Mouse (Mus musculus) naive thymus-derived CD4-positive, alpha-beta T cell, adult 2 months (primary cell): ENCODE data around the gene Kcnh6.

Experiments
- DNase-seq: peaks from one replicate; pipeline ENCODE4 v3.0.0-alpha.2; 2011; ENCODE audit warnings: low read depth

The Kcnh6 gene

DNA sequence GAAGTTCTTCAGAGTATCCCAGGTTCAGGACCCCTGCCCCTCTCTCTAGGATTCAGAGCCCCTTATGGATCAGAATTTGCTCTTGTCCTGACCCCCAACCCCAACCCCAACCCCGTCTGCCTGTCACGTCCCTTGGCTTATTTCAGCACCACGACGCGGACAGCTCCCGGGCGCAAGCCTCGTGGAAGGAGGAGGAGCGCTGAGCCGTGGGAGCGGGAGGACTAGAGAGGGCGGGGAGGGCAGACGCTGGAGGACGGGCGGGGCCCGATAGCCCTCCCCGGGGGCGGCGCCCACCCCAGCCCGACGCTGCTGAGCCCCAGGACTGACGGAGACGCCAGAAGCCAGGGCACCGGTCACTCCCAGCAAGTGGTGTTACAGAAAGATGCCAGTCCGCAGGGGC, at the start of gene Kcnh6:
TSS of gene Kcnh6 (plus strand) at position 304 of the 400 bp plus-strand sequence.
- peak; percentile 74 for DNase-seq

DNA sequence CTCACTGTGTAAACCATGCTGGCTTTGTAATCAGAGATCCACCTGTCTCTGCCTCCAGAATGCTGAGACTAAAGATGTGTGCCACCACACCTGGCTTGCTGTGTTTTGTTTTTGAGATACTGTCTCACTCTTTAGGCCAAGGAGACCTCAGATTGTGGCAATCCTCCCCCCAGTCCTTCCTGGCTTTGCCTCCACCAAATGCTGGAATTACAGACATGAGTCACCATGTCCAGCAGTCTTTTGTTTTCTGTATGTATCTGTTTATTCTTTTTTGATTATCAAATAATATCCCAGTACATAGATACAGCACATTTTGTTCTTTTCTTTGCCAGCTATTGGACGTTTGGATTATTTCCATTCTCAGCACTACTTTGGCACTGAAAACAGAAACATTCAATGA, 49.4 kb upstream of the Kcnh6 start:
- DNase-seq, result no peak

DNA sequence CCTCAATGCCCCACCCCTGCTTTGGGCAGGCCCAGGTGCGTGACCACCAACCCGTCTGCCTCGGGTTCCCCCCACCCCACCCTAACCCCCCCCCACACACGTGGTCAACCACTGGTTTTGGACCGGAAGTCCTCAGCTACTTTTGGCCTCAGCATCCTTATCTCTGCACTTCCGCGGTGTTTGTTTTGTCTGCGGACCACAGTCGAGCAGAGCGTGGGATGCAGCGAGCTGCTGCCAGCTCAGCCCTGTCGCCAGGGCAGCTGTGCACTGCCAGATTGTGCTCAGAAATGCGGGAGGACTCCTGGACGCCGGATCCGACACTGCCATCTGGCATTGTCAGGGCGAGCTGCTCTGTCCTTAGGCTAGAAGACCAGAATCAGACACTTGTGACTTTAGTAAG, 48.6 kb upstream of the Kcnh6 start:
- no peak for DNase-seq

DNA sequence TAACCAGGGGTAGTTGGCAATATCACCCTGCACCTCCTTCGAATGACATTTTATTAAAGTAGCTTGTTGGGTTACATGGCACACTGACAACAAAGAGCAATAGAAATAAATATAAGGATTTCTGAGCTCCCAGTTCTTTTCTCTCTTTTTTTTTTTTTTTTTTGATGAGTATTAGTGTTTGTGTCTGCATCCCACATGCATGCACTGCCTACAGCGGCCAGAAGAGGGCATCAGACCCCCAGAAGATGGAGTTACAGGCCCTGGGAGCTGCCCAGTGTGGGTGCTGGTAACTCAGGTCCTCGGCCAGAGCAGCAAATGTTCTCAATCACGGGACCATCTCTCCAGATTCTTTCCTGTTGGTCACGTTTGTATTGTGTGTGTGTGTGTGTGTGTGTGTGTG, 43.2 kb upstream of the Kcnh6 start:
- no peak for DNase-seq

DNA sequence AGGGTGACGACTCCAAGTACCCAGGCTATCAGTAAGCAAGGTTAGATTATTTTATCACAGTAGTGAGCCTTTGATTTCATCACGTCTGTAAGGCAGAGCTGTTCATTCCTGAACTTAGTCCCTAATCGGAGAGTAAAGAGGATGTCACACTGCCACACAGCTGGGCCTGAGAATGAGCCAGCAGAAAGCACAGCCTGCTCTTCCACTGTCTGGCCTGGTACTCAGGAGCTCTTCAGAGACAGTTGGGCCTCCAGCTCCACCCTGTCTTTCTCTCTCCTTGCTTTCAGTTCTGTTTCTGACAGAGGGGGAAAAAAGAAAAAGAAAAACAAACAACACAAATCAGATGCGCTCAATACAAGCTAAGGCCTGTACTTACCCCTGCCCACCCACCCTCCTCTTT, 41.6 kb upstream of the Kcnh6 start:
- DNase-seq, result no peak

DNA sequence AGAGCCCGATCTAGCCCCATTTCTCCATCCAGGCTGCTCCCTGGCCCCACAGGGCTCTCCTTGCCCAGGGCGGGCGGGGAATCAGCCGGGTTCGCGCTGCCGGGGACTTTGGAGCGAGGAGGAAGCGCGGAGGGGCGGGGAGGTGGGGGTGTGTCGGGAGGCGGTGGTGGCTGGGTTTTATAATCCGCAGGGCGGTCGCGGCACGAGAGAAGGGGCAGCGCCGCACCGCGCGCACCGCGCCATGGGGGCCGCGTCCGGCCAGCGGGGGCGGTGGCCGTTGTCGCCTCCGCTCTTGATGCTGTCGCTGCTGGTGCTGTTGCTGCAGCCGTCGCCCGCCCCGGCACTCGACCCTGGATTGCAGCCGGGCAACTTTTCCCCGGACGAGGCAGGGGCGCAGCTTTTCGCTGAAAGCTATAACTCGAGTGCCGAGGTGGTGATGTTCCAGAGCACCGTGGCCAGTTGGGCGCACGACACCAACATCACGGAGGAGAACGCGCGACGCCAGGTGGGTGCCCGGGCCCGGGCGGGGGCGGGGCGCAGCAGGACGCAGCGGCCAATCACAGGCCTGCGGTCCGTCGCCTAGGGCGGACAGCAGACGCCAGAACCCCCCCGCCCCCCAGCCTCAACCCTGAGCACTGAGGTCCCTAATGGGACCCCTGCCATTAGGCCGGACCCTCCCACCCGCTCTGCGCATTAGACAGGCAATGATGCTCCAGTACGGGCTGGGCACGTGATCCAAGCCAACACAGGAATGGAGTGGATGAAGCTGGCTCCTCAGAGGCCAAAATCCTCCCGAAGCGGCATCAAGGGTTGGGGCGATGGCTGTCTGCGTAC, 40.0 kb upstream of the Kcnh6 start, which contains the start of gene Ace:
TSS of gene Ace (plus strand) at position 205 of the 834 bp plus-strand sequence.
- no peak for DNase-seq

DNA sequence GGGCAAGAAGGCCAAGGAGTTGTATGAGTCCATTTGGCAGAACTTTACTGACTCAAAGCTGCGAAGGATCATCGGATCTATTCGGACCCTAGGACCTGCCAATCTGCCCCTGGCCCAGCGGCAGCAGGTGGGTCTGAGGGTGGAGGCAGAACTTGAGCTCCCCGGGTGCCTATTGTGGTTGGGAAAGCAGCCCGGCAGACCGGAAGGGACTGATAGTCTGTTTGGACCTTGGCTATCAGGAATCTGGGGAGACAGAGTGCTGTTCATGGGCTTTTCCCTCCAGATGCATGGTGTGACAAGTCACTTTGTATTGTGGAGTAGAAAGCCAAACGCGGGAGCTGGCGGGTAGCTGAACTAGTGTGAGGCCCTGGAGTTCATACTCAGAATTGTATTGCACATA, 39.0 kb upstream of the Kcnh6 start:
- DNase-seq, result no peak

DNA sequence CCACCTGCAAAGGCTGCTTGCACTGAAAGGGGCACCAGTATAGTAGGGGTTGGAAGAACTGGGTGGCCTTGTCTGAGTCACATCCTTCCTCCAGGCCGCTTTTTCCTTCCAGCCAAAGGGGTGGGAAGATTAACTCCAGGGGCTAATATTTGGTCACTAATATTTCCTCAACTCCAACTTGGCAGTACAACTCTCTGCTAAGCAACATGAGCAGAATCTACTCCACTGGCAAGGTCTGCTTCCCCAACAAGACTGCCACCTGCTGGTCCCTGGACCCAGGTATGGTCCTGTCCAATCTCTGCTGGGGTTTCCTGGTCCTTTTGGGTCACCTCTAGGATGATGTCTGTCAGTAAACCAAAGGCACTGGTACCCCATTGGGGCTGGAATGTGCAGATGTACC, 38.4 kb upstream of the Kcnh6 start:
- peak; percentile 40 for DNase-seq

DNA sequence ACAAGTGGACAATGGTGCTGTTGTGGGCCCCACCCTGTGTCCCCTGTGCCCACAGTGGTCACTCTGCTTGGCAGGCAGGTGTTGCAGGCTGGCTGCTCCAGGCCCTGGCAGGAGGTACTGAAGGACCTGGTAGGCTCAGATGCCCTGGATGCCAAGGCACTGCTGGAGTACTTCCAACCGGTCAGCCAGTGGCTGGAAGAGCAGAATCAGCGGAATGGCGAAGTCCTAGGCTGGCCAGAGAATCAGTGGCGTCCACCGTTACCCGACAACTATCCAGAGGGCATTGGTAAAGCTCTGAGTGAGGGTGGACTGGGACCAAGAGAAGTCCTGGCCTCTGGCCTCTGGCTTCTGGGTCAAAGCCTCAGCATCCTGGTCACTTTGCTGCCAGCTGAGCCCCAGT, 33.3 kb upstream of the Kcnh6 start:
- no peak for DNase-seq

DNA sequence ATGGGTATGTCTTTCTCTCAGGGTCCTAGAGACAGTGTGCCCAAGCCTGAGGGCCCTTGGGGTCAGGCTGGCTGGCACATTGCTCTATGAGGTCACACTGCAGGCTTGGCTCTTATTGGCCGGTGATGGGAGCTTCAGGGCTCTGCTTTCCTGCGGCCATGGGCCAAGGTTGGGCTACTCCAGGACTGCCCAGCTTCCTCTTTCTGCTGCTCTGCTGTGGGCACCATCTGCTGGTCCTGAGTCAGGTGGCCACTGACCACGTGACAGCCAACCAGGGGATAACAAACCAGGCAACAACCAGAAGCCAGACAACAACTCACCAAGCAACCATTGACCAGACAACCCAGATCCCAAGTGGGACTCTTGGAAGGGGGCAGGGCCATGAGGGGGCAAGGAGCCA, 32.9 kb upstream of the Kcnh6 start:
- DNase-seq, result no peak

DNA sequence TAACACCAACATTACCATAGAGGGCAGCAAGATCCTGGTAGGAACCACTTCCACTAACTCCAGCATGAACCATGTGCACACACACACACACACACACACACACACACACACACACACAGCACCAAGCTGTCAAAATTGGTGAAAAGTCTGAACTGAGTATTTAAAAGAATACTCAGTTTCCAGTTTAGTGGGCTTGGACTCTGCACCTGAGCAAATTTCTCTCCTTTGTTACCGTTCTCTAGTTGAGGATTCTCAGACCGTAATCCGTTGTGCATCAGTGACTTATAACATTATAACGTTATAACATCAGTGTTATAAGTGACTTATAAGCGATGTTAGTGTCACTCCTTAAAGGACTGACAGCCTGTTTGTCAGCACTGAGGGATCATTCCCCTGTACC, 32.3 kb upstream of the Kcnh6 start:
- no peak for DNase-seq

DNA sequence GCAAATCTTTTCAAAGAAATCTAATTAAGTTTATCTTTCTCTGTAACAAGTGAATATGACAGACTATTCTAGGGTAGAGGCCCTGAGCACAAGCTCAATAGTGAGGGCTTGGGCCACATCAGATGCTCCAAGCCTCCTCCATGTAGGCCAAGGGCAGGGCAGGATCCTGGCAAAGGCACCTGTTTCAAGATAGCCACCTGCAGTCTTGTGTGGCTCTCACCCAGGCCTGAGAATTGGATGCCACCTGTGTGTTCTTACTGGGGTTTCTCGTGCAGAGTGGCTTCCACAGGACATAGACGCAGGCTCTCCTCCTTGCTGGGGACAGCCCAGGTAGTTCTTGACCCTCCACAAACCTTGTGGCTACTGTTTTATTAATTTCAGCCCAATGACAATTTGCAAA, 29.7 kb upstream of the Kcnh6 start:
- DNase-seq, result no peak

DNA sequence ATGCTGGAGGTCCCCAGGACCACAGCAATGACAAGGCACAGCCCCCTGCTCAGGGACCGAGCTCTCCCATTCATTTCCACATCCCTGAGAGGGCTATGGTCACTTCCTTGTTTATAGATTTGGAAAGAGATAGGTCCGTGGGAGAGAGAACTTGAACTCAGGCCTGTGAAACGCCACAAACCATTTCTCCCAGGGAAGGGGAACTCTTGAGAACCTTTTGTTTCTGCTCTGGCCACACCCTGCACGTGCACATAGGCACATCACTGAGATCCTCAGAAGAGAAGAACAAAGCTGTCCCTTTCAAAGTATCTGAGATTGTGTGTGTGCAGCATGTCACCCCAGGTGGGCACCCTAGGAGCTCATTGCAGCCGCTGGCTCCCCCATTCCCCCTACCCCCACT, 29.3 kb upstream of the Kcnh6 start:
- DNase-seq, result no peak

DNA sequence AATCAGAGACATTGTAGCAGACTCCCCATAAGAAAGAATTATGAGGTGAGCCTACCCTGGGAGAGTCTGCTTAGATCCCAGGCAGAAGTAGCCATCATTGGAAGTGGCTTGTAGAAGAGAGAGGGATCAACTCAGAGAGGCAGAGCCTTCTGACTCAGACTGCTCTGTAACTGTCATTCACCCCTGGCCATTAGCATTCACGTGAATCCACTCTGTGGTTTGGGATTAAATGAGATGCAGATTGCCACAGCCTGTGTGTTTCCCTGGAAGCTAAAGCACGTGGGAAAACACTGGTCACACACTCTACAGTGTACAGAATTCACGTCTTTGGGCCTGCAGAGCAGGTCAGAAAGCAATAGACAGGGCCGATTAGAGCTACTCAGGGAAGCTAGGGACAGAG, 23.5 kb upstream of the Kcnh6 start:
- no peak for DNase-seq

DNA sequence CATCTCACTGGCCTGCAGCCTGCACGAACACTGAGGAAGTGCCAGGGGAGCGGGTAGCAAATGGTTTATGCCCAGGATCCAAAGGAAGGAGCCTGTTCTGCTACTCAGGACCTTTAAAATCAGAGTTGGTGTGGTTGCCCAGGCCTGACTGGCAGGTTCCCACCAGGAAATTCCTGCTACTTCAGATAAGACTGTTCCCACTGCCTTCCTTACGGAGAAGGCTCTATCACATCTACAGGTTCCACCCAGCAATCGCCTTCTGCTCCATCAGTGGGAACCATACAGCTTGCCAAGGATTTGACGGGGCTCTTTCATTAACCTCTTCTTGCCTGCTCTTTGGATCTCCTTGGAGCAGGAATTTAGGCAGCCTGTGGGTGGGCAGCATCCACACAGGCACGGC, 20.5 kb upstream of the Kcnh6 start:
- no peak for DNase-seq

DNA sequence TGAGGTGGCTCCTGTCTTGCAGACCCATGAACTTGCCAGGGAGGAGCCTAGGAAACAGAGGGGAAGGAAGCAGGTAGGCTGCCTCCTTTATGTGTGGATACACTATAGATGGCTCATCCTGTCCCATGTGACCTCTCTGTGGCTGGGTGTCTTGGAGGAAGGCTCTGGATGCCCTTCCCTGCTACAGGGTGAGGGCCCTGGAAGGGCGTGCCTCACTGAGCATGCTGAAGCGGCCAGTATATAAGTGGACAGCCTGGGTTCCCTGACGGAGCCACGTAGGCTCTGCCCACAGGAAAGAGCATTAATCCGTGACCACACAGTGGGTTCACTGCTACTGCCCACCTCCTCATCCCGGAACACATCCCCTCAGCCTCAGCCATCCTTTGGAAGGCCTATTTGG, 18.5 kb upstream of the Kcnh6 start:
- DNase-seq, result no peak

DNA sequence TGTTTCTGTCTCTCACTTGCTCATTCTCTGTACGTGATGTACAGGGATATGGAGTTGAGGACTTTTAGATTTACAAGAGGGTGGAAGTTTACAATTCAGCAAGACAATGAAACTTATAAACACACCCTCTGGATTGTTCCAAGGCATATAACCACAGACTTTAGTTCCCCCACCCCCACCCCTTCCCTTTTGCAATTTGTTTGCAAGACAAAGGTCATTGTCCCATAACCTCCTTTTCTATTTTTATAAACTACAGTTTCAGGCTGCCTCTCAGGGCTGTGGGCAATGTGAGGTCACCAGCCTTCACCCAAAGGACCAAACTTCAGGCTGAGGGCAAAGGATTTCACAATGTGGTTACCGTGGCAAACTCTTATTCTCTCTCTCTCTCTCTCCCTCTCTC, 17.7 kb upstream of the Kcnh6 start:
- no peak for DNase-seq

DNA sequence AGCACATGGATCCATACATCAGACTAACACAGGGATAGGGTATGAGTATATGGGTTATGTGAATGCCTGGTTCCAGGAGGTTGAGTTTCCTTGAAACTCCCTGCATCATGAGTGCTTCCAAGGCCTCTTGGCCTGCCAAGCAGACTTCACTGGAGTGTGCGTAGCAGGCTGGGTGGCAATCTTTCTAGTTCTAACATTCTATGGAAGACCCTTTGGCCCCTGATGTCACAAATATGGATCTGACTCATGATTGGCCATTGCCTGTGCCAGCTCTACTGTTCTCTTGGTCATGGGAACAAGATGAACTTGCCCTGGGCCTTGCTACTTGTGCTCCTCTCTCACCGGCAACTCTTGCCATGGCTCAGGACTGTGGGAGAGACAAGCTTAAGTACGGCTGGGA, 13.5 kb upstream of the Kcnh6 start, which contains the start of gene Ace3:
TSS of gene Ace3 (plus strand) at position 301 of the 400 bp plus-strand sequence.
- no peak for DNase-seq

DNA sequence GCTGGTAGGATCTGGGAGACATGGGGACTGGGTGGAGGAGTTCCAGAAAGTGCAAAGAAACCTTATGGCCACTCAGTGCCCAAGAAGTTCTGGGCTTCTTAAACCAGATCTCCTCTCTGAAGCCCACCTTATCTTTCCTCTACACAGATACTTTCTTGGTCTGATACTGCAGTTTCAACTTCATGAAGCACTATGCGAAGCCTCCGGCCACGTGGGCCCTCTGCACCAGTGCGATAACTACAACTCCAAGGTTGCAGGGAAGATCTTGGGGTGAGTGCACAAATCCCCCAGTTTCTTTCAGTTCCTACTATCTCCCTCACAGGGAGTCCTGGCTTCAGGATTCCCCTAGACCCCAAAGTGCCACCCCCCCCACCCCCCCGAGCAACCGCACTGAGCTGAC, 7.9 kb upstream of the Kcnh6 start:
- no peak for DNase-seq

DNA sequence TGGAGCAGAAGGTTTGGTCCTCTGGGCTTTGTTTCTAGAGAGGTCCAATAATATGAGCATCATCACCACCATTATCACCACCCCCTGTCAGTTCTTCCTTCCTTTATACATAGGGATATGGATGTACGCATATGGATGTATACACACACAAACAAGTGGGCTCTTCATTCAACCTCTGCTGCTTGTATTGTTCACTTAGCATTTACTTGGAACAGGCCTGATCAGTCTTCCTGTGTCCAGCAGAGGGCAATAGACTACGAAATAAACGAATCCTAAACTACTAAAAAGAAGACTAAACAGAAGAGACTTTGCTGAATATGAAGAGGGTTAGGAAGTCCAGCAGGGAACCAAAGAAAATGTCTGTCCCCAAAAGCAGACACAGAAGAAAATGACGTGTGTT, 6.2 kb upstream of the Kcnh6 start:
- DNase-seq, result peak; percentile 77

DNA sequence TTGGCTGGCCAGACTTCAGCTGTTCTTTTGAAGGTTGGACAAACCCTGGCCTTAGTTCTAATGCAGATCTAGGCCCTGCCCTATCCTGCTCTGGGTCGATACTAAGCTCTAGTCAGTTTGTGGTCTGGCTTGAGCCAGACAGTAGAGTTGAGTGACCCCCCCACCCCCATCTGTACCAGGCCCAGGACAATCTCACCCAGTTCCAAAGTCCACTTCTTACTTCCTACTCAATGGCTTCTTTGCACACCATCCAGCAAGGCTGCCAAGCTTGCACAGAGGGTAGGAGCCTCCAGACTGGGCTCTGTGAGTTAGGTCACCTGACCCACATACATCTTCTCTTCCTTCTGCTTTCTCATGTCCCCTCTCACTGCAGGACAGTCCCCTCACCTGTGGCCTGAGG, 3.3 kb upstream of the Kcnh6 start:
- no peak for DNase-seq

DNA sequence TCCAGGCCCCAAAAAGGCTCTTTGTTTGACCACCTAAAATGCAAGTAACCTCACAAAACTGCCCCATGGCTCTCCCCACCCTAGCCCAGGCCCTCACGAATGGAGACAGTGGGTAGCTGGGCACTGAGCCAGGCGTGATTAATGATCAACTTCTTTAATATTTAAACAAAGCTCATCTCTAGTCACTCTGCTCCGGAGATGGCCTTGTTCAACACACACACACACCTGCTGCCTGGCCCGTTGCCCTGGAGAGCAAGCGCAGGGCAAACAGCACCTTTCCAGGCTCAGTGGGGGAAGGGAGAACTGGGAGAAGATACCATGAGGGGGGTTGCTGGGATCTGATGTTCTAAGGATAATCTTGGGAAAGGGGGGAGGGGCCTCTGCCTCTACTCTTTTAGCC, 2.0 kb upstream of the Kcnh6 start:
- DNase-seq, result no peak

DNA sequence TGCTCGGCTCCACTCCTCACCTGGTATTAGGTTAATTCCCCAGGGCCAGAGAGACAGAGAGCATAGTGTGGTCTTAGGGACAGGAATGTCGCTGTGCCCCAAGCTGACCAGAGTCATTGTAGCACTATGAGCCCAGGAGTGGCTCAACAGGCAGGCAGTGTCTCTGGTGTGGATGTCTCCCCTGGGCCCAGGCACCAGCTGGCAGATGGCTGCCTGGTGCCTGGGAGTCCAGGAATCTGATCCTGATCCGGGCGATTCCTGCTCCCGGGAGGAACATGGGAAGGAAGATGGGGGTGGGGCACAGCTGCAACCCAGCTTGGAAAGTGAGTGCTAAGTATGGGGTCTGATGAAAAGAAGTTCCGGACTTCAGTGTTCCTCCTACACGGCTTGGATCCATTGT, 4.8 kb downstream of the Kcnh6 start:
- no peak for DNase-seq

DNA sequence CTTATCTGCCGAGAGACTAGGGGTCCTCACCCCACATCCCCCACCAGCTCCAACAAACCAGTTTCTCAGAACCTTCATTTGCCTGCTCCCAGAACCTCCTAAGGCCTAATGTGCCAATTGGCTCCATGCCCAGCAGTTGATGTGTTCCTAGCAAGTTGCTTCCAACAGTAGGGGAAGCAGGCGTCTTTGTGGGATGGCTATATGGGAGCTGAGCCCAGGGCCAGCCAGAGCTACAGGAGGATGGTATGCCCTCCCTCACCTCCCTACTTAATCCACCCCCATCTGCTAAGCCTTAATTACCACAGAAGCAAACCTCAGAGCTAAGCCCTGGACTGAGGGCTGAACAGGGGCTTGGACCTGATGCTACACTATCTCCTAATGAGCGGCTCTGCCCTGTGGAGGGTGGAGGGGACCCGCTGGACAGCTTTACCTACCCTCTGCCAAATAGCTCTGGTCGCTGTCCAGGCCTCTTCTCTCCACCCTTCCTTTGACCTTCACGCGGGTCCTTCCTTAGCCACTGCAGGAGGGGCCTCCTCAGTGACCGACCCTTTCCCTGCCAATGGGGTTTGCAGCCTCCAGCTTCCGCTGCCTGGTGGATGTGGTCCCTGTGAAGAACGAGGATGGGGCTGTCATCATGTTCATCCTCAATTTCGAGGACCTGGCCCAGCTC, 5.8 kb downstream of the Kcnh6 start:
- no peak for DNase-seq
